Mouse (Mus musculus): ENCODE measurements at regions not wholly inside any gene's neighbourhood (a gene's known extent, or its start where the extent isn't known, plus 50 kb on each side); places are given as distances from the start of the nearest gene placed in this dataset.

DNA sequence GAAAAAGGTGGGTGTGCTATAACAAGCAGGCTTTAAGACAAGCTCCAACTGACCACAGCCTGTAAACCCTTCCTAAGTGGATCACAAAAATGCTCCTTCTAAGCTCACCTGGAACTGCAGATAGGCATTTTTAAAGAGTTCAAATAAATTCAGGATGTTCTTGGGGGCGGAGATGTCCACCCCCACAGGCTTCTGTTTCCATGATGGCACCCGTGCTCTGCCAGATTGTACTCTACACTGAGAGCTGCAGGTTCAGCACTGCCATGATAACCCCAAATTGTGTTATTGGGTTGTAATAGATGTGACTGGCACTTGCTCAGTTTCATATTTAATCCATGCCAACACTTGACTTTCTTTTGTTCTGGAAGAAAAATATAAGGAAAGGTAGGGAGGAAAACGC, 158.8 kb downstream of the Fam84b start:
- Histone ChIP-seq H3K4me3 (replicated peaks) (no peak overlapping the region), H3K4me2 (no peak overlapping the region), H3K4me1 (replicated peaks) (no peaks in the 10 kb centered on the region), H3K9me3 (no peaks in the 10 kb centered on the region), H3K27me3 (no peaks in the 10 kb centered on the region), H3K9ac (replicated peaks) (no peak overlapping the region), H3K36me3 (no peaks in the 10 kb centered on the region), H3K27ac (no peak overlapping the region)
- ATAC-seq (ENCODE audit: insufficient number of reproducible peaks, insufficient read depth, low FRiP score, low TSS enrichment, low read depth) = no peak
- 90% methylated on average over 3 of the region's 3 CpGs for WGBS

DNA sequence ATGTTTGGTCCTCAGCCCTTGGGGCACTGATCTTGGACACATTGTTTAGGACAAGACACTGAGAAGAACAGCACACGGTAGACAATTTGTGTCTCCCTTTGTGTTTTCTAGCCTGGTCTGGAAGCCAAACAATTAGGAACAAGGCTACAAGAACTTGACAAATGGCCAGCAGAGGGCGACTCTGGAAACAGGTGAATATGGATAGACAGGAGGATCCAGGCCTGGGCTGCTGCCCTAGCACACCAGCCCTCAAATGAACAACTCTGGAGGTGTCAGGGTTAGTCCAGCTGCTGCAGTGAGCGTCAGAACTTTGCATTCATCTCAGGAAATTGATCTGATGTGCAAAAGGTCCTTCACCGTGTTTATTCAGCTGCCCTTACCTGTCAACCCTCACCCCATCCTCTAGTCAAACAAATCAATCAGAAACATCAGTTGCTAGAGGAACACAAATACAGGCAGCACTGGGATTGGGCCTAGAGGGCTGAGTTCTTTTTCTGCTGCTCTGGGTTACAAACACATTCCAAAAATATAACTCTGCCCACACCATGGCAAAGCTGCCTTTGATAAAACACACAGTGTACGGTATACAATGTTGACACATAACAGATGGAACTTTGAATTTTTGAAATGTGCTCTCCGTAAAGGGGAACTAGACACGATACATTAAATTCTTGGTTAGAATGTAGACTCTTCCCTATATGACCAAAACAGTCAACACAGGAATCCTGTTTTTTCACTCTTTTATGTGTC, 159.7 kb downstream of the Fam84b start:
- 70% methylated on average over 7 of the region's 7 CpGs for WGBS
- Histone ChIP-seq H3K9ac (replicated peaks) (no peak overlapping the region), H3K4me2 (no peak overlapping the region), H3K4me1 (replicated peaks) (no peaks in the 10 kb centered on the region), H3K4me3 (replicated peaks) (no peak overlapping the region), H3K27ac (no peak overlapping the region), H3K36me3 (no peaks in the 10 kb centered on the region), H3K9me3 (no peaks in the 10 kb centered on the region), H3K27me3 (no peaks in the 10 kb centered on the region)
- ATAC-seq (ENCODE audit: insufficient number of reproducible peaks, insufficient read depth, low FRiP score, low TSS enrichment, low read depth) = no peak

DNA sequence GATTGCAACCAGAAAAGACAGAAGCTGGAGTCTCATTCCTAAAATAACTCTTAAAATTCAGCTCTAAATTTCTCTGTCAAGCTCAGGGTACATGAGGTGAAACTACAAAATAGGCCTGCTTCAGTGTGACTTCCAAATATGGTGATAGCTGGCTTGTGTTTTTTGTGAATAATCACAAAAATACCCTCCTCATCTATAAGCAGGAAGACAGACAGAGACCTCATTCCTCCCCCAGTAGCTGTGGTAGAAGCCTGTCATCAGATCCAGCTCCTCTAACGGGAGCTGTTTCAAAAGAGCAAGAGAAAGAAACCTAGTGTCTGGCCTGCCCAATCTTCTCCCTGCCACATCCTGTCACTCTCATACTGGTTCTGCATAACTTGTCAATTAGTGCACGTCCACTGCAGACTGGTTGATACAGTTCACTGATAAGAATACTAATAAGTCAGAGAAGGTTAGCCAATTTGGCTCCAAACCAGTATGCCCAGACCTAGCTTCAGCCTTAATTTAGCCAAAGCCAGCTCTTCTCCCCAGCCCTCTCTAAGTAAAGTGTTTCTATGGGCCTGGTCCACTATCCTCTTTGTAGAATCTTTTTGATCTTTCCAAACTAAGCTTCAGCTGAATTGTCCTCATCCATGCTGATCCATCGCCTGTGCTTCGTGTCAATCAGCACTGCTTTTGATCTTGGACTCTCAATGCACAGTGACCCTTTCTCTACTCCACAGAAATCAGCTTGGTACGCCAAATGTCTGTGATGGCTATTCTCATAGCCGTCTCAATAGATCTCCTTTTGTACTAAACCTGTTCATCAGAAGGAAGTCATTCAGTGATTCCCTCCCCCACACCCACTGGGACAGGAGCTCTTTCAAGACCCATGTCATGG, 160.6 kb downstream of the Fam84b start:
- H3K27ac ChIP-seq = no peak overlapping the region
- no peak overlapping the region for H3K4me2 ChIP-seq
- no peak overlapping the region for H3K4me3 ChIP-seq (replicated peaks)
- no peaks in the 10 kb centered on the region for H3K27me3 ChIP-seq
- no peak for ATAC-seq (ENCODE audit: insufficient number of reproducible peaks, insufficient read depth, low FRiP score, low TSS enrichment, low read depth)
- no peaks in the 10 kb centered on the region for H3K4me1 ChIP-seq (replicated peaks)
- no peaks in the 10 kb centered on the region for H3K9me3 ChIP-seq
- no peak overlapping the region for H3K9ac ChIP-seq (replicated peaks)
- WGBS = 62% methylated on average over 6 of the region's 6 CpGs
- no peaks in the 10 kb centered on the region for H3K36me3 ChIP-seq

DNA sequence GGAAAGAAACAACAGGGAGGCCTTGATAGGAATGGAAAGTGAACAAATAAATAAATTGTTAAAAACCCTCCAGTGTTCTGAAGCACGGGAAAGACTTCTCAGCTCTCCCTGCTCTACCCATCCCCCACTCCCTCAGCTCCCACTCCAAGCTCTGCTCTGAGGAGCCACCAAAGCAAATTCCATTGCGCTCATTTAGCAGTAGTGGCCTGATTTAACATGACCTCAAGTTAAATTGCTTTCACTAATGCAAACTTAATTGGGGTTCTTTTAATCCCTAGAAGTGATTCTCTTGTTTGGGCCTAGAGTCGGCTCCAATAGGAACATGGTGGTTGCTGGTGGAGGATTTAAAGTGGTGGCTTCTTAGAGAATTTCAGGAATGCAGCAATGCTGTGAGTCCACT, 161.4 kb downstream of the Fam84b start:
- no peak for ATAC-seq (ENCODE audit: insufficient number of reproducible peaks, insufficient read depth, low FRiP score, low TSS enrichment, low read depth)
- H3K9me3 ChIP-seq = no peaks in the 10 kb centered on the region
- H3K9ac ChIP-seq (replicated peaks) = no peak overlapping the region
- no peaks in the 10 kb centered on the region for H3K4me1 ChIP-seq (replicated peaks)
- no peak overlapping the region for H3K4me2 ChIP-seq
- no peaks in the 10 kb centered on the region for H3K27me3 ChIP-seq
- WGBS = 31% methylated on average over 3 of the region's 3 CpGs
- no peaks in the 10 kb centered on the region for H3K36me3 ChIP-seq
- H3K27ac ChIP-seq = no peak overlapping the region
- H3K4me3 ChIP-seq (replicated peaks) = no peak overlapping the region

DNA sequence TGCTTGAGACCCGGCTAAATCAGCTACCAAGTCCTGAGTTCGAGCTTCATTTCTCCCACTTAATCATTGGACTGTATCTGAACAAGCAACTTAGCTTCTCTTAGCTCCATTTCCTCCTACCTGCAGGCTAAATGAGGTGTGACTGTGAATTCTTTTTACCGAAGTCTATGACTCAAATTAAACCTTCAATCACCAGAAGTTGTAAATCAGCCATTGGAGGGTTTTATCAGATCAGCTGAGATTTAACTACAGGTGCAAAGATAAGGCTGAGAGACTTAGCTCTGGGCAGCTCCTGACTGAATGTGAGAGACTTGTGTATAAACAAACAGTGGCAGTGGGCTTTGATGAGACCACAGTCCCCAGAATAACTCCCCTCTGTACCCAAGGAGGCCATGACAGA, 176.2 kb downstream of the Fam84b start:
- H3K9ac ChIP-seq (replicated peaks) = no peak overlapping the region
- H3K9me3 ChIP-seq = no peaks in the 10 kb centered on the region
- H3K36me3 ChIP-seq = no peaks in the 10 kb centered on the region
- no peak overlapping the region for H3K27ac ChIP-seq
- ATAC-seq (ENCODE audit: insufficient number of reproducible peaks, insufficient read depth, low FRiP score, low TSS enrichment, low read depth) = no peak
- H3K4me1 ChIP-seq (replicated peaks) = no peaks in the 10 kb centered on the region
- no peak overlapping the region for H3K4me2 ChIP-seq
- no peaks in the 10 kb centered on the region for H3K27me3 ChIP-seq
- no peak overlapping the region for H3K4me3 ChIP-seq (replicated peaks)
- 71% methylated on average over 3 of the region's 3 CpGs for WGBS

DNA sequence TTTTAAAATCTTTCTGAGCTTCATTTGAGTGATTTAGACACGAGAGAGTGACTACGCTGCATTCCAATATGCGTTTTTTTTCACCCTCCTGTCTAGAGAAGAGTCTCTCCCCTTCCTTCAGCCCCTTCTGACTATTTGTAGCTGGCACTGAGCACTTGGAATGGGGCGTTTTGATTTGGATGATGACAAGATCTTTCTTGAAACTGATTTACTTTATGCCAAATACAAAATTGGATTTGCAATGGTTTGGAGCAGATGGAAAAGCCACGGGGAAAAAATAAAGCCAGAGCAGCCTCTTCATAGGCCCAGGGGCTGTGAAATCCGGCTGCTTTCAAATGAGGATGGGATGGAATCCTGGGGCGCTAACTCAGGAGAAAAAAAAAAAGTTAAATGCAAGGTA, 196.0 kb downstream of the Fam84b start:
- H3K36me3 ChIP-seq = no peaks in the 10 kb centered on the region
- WGBS = 80% methylated on average over 7 of the region's 7 CpGs
- no peak overlapping the region for H3K4me3 ChIP-seq (replicated peaks)

DNA sequence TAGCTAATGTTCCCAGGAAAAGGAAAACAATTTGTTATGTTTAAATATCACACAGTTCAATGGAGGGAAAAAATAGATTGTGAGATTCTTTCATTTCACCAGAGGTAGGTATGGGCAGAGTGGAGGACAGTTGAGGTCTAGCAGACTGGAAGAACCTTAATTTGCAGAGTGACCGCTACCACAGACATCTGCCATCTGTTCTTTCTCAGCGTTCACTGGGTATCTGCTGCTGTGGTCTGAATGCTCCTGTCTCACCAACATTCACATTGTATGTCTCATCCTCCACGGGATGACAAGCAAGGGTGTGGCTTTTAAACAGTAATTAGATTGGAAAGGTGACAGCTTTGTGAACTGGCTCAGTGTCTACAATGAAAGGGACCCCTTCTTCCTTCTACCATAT, 198.5 kb downstream of the Fam84b start:
- Histone ChIP-seq H3K27me3 (no peaks in the 10 kb centered on the region), H3K36me3 (no peaks in the 10 kb centered on the region), H3K4me3 (replicated peaks) (no peak overlapping the region), H3K9me3 (no peaks in the 10 kb centered on the region), H3K4me2 (no peak overlapping the region), H3K9ac (replicated peaks) (no peak overlapping the region), H3K27ac (no peak overlapping the region), H3K4me1 (replicated peaks) (no peaks in the 10 kb centered on the region)
- ATAC-seq (ENCODE audit: insufficient number of reproducible peaks, insufficient read depth, low FRiP score, low TSS enrichment, low read depth) = no peak
- 72% methylated on average over 3 of the region's 3 CpGs for WGBS

More for the DNA sequence above, 196.0 kb downstream of the Fam84b start:
- Histone ChIP-seq H3K27me3 (no peaks in the 10 kb centered on the region), H3K4me1 (replicated peaks) (no peaks in the 10 kb centered on the region), H3K4me2 (no peak overlapping the region), H3K9me3 (no peaks in the 10 kb centered on the region), H3K27ac (no peak overlapping the region), H3K9ac (replicated peaks) (no peak overlapping the region)
- ATAC-seq (ENCODE audit: insufficient number of reproducible peaks, insufficient read depth, low FRiP score, low TSS enrichment, low read depth) = no peak

DNA sequence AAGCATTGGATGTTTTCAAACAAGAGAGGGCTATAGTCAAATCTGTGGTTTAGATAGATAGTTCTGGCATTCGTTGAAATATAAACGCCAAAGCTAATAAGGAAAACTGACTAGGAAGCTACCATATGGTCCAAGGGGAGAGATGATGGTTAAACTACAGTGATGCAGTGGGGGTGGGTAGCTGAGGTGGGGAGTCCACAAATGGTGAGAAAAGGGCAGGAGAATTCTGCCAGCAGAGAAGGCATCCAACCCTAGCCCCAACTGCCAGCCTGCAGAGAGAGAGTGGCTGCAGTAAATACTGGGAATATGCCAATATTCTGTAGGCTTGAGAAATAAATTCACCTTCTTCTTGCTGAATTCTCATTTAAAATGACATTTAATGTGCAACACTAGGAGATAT, 204.3 kb downstream of the Fam84b start:
- 86% methylated on average over 2 of the region's 2 CpGs for WGBS
- Histone ChIP-seq H3K36me3 (no peaks in the 10 kb centered on the region), H3K27me3 (no peaks in the 10 kb centered on the region), H3K9ac (replicated peaks) (no peak overlapping the region), H3K9me3 (no peaks in the 10 kb centered on the region), H3K4me1 (replicated peaks) (peaks cover 3% of the 10 kb centered on the region), H3K4me2 (no peak overlapping the region), H3K4me3 (replicated peaks) (no peak overlapping the region), H3K27ac (no peak overlapping the region)
- no peak for ATAC-seq (ENCODE audit: insufficient number of reproducible peaks, insufficient read depth, low FRiP score, low TSS enrichment, low read depth)

DNA sequence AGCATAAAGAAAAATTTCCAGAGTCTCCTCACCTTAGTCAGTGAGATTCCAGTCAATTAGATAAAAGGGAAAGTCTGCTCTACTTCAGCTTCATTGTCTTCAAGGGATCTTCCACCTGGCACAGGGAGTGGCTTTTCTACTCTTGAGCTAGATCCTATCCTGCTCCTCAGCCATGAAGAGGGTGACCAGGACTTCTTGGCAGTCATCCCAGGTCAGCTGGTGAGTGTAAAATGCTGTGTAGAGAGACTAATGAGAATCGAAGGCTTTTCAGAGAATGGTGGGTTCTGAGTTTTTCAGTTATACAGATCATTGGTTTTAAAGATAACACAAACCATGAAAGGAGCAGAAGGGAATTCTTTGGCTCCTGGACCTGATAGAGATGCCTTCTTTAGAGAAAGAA, 211.8 kb downstream of the Fam84b start:
- Histone ChIP-seq H3K27ac (no peak overlapping the region), H3K4me1 (replicated peaks) (no peaks in the 10 kb centered on the region), H3K9ac (replicated peaks) (no peak overlapping the region), H3K4me3 (replicated peaks) (no peak overlapping the region), H3K36me3 (no peaks in the 10 kb centered on the region), H3K27me3 (no peaks in the 10 kb centered on the region), H3K9me3 (no peaks in the 10 kb centered on the region), H3K4me2 (no peak overlapping the region)
- WGBS = 85% methylated on average over 1 of the region's 1 CpGs
- ATAC-seq (ENCODE audit: insufficient number of reproducible peaks, insufficient read depth, low FRiP score, low TSS enrichment, low read depth) = no peak

DNA sequence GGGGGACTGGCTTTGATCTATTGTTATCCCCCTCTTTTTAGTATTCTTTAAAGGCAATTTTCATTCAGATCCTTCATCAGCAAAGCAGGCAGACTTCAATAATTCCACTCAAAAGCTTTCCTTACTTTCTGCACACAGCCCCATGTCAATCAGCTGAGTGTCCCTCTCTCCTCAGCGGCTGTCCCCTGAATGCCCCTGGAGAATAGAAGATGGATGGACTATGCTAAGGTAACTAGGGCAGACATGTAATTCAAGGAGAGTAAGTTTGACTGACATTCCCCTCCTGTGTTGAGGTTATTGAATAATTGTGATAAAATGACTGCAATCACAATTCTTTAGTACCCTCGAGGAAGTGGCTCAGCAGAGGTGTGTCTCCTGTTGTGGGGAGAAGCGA, 220.1 kb downstream of the Fam84b start:
- Histone ChIP-seq H3K9ac (replicated peaks) (no peak overlapping the region), H3K4me1 (replicated peaks) (no peaks in the 10 kb centered on the region), H3K27ac (no peak overlapping the region), H3K36me3 (no peaks in the 10 kb centered on the region), H3K27me3 (no peaks in the 10 kb centered on the region), H3K4me2 (no peak overlapping the region), H3K4me3 (replicated peaks) (no peak overlapping the region), H3K9me3 (no peaks in the 10 kb centered on the region)
- 73% methylated on average over 3 of the region's 3 CpGs for WGBS
- no peak for ATAC-seq (ENCODE audit: insufficient number of reproducible peaks, insufficient read depth, low FRiP score, low TSS enrichment, low read depth)

DNA sequence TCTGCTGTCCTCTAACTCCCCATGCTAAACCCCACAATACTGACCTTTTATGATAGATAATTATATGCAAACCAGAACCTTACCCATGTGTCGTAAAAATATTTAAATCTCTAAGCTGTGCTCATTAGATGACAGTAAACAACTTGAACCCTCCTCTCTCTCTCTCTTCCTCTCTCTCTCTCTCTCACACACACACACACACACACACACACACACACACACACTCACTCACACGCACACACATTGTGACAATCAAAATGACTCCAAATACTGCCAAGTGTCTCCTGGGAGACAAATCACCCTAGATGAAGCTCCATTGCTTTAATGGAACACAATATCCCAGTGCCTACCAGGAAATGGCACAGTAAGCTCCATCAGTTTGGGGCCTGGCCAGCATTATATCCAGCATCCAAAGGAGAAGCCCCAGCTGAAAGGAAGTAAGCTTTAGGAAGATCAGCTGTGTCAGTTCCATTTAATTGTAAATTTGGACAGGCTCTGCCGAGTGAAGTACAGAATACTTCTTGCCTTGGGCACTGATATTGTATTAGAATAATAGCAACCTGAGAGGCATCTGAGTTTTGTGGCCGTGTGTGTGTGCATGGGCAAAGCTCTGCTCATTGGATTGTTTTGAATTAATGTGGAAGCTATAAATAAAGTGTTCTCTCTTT, 220.7 kb downstream of the Fam84b start:
- 70% methylated on average over 4 of the region's 4 CpGs for WGBS

More for the DNA sequence above, 220.7 kb downstream of the Fam84b start:
- Histone ChIP-seq H3K4me1 (replicated peaks) (no peaks in the 10 kb centered on the region), H3K4me2 (no peak overlapping the region), H3K9me3 (no peaks in the 10 kb centered on the region), H3K27me3 (no peaks in the 10 kb centered on the region), H3K36me3 (no peaks in the 10 kb centered on the region), H3K27ac (no peak overlapping the region), H3K9ac (replicated peaks) (no peak overlapping the region), H3K4me3 (replicated peaks) (no peak overlapping the region)
- ATAC-seq (ENCODE audit: insufficient number of reproducible peaks, insufficient read depth, low FRiP score, low TSS enrichment, low read depth) = no peak

Measured in limb, embryonic 12.5 days (tissue).